Mouse (Mus musculus) lung, postnatal 0 days (tissue): Measurements from ENCODE around the gene Gpalpp1.

Experiments
- CTCF ChIP-seq: IDR thresholded peaks from 2 replicates; pipeline ENCODE4 v1.5.1; 2016; ENCODE audit warnings: antibody characterized with exemption, mild to moderate bottlenecking
- EP300 ChIP-seq: IDR thresholded peaks from 2 replicates; pipeline ENCODE4 v1.6.1; 2016; ENCODE audit warnings: antibody characterized with exemption, mild to moderate bottlenecking, control low read depth

DNA sequence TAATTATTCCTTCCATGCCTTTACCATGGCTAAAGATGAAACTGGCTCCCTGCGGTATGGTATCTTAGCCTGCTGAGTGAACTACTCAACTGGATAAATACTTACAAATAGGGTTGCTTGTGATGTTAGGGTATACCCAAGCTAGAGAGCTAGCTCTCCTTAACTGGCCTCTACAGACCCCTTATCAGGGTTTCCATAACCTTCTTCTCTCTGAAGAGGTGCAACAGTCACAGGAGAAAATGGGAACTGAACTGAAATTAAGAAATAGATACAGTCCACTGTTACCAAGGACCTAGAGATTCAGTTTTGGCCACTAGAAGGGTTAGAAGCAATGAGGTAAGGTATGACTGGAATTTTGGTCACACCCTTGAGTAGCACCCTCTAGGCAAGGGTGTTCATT, 34.7 kb upstream of the Gpalpp1 start:
- TF ChIP-seq CTCF (no peak), EP300 (0 out of 2 replicates have a peak, but pooled peaks have one; percentile 33)
